Mouse (Mus musculus) heart, postnatal 0 days (tissue): ENCODE results near the gene Olfr1472.

Experiments
- CTCF ChIP-seq: IDR thresholded peaks from 2 replicates; pipeline ENCODE4 v1.5.1; 2016; ENCODE audit warnings: antibody characterized with exemption, control low read depth, low read depth
- EP300 ChIP-seq: IDR thresholded peaks from 2 replicates; pipeline ENCODE4 v1.6.1; 2016; ENCODE audit warnings: antibody characterized with exemption, low read depth

DNA sequence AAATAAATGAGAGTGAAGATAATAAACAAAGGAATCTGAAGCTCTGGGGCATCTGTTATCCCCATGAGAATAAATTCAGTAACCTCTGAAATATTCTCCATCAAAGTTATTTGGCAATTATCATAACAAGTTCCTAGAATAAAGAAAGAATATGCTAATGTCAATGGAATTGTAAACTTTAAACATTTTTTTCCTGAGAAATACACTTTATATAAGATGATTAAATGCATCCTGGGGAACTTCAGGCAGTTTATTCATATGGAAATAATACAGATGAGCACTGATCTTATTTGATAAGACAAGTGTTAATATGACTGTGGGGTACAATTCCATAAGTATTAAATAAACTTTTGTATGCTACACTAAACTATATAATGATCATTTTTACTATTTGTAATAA lies 24.2 kb upstream of the Olfr1472 start, which contains the start of gene Olfr1475:
- TF ChIP-seq EP300 (no peak), CTCF (no peak)
